Comparison of ENCODE assay signal across 11 mouse cellular contexts in genomic region chr1:41359061-41359460, GRCm38 (mm10).
DNase-seq lines count a peak whose midpoint lies in the region.
"Had no signal": no experiment of that assay in that cellular context is flagged by ENCODE, and none has a peak within 500 bp of the region (broad histone marks: within the 10 kb centered on the region; RNA-seq: fewer than 3 reads in every experiment).

No protein-coding gene starts in this region.

- peak; percentile 55 for DNase-seq in embryo, embryonic 10 days (ENCODE audit: low spot score)
- peak; percentile 66 for DNase-seq in embryo, embryonic 11 days
- peak; percentile 40 for DNase-seq in forelimb bud, embryonic 11.5 days (ENCODE audit: low read depth, low spot score)
- DNase-seq in mesoderm, embryonic 11.5 days (ENCODE audit: low read depth, low spot score) = peak; percentile 43
- no peak for DNase-seq in urinary bladder, postnatal 4 days (ENCODE audit: low spot score in 2 of 2)
- no peak for DNase-seq in left cerebral cortex, adult 11 months (ENCODE audit: low spot score)
- DNase-seq: adrenal gland, postnatal 25 days; cerebellum, adult 18-20 months; cerebellum, adult 9-11 months; gastrocnemius, postnatal 14 days; heart, adult 2 months had no signal

Comparison
In these comparisons a context has a peak if more than half of its experiments do, and no peak if none do; other contexts are left out.
1. DNase-seq: peak in embryo, embryonic 10 days (single experiment), embryo, embryonic 11 days (single experiment), forelimb bud, embryonic 11.5 days (single experiment) and mesoderm, embryonic 11.5 days (single experiment); none in urinary bladder, postnatal 4 days (0 of 2) and left cerebral cortex, adult 11 months (single experiment).